Comparison of ENCODE assay signal across 17 mouse cellular contexts in genomic region chr11:113245666-113246065, GRCm38 (mm10).
A peak's percentile ranks its signal among the peaks of the same experiment; 100 is the strongest.
DNase-seq lines count a peak whose midpoint lies in the region; ATAC-seq lines count a peak whose summit lies in the region.
"Had no signal": no experiment of that assay in that cellular context is flagged by ENCODE, and none has a peak within 500 bp of the region (broad histone marks: within the 10 kb centered on the region; RNA-seq: fewer than 3 reads in every experiment).

No protein-coding gene starts in this region.

- H3K4me2 ChIP-seq in kidney, embryonic 14.5 days (replicated peaks; ENCODE audit: low read depth, low read length), result no peak overlapping the region
- H3K4me2 ChIP-seq in midbrain, embryonic 11.5 days, result no peak overlapping the region
- no peak overlapping the region for H3K4me2 ChIP-seq in midbrain, embryonic 15.5 days
- H3K4me2 ChIP-seq in neural tube, embryonic 15.5 days, result no peak overlapping the region
- H3K4me2 ChIP-seq: embryonic facial prominence, embryonic 12.5 days; heart, embryonic 12.5 days; liver, embryonic 11.5 days had no signal

- no peaks in the 10 kb centered on the region for H3K36me3 ChIP-seq in kidney, embryonic 14.5 days (ENCODE audit: control insufficient read depth, insufficient read depth, low read length)
- no peaks in the 10 kb centered on the region for H3K36me3 ChIP-seq in midbrain, embryonic 11.5 days (ENCODE audit: control insufficient read depth, insufficient read depth, low read length)
- no peaks in the 10 kb centered on the region for H3K36me3 ChIP-seq in midbrain, embryonic 15.5 days (replicated peaks)
- no peaks in the 10 kb centered on the region for H3K36me3 ChIP-seq in limb, embryonic 10.5 days
- H3K36me3 ChIP-seq in neural tube, embryonic 15.5 days, result no peaks in the 10 kb centered on the region
- H3K36me3 ChIP-seq: embryonic facial prominence, embryonic 12.5 days; heart, embryonic 12.5 days had no signal

- H3K9me3 ChIP-seq in kidney, embryonic 14.5 days (ENCODE audit: control insufficient read depth, low read length), result no peaks in the 10 kb centered on the region
- H3K9me3 ChIP-seq in midbrain, embryonic 11.5 days (ENCODE audit: control insufficient read depth, low read length), result no peaks in the 10 kb centered on the region
- H3K9me3 ChIP-seq in midbrain, embryonic 15.5 days, result no peaks in the 10 kb centered on the region
- no peaks in the 10 kb centered on the region for H3K9me3 ChIP-seq in limb, embryonic 10.5 days (replicated peaks)
- H3K9me3 ChIP-seq in neural tube, embryonic 15.5 days (replicated peaks), result no peaks in the 10 kb centered on the region
- H3K9me3 ChIP-seq: embryonic facial prominence, embryonic 12.5 days; heart, embryonic 12.5 days had no signal

- H3K4me1 ChIP-seq in kidney, embryonic 14.5 days (ENCODE audit: control insufficient read depth, insufficient read depth, low read length), result peaks cover 5% of the 10 kb centered on the region; the same call in 1 of the 2 replicates
- no peaks in the 10 kb centered on the region for H3K4me1 ChIP-seq in midbrain, embryonic 11.5 days (ENCODE audit: control insufficient read depth, insufficient read depth, low read length)
- 0 out of 2 replicates have a peak, but pooled peaks cover 3% of the 10 kb centered on the region for H3K4me1 ChIP-seq in midbrain, embryonic 15.5 days
- H3K4me1 ChIP-seq in limb, embryonic 10.5 days, result no peaks in the 10 kb centered on the region
- H3K4me1 ChIP-seq in neural tube, embryonic 15.5 days, result no peaks in the 10 kb centered on the region
- H3K4me1 ChIP-seq: embryonic facial prominence, embryonic 12.5 days; heart, embryonic 12.5 days had no signal

- H3K27ac ChIP-seq in kidney, embryonic 14.5 days (ENCODE audit: low read depth, low read length), result no peak overlapping the region
- H3K27ac ChIP-seq in midbrain, embryonic 11.5 days (ENCODE audit: low read depth, low read length), result no peak overlapping the region
- no peak overlapping the region for H3K27ac ChIP-seq in midbrain, embryonic 15.5 days
- H3K27ac ChIP-seq in limb, embryonic 10.5 days, result 0 out of 2 replicates have a peak overlapping the region, but pooled peaks have one; percentile 2
- no peak overlapping the region for H3K27ac ChIP-seq in neural tube, embryonic 15.5 days (replicated peaks)
- H3K27ac ChIP-seq: embryonic facial prominence, embryonic 12.5 days had no signal

- no peak for DNase-seq in kidney, adult 9 months
- peak; percentile 81 for DNase-seq in midbrain, embryonic 11.5 days (ENCODE audit: low spot score, missing footprints)
- no peak for DNase-seq in limb, embryonic 10.5 days (ENCODE audit: low spot score)
- DNase-seq: adrenal gland, adult 8-10 months; cerebellum, adult 9-10 months; heart, postnatal 14 days; kidney, adult 2 months; lung, adult 2 months; right cerebral cortex, adult 18-20 months; thymus, postnatal 25 days had no signal

- H3K9ac ChIP-seq in kidney, embryonic 14.5 days (ENCODE audit: low read depth, low read length), result no peak overlapping the region
- H3K9ac ChIP-seq in midbrain, embryonic 11.5 days (ENCODE audit: low read length), result no peak overlapping the region
- no peak overlapping the region for H3K9ac ChIP-seq in midbrain, embryonic 15.5 days
- no peak overlapping the region for H3K9ac ChIP-seq in neural tube, embryonic 15.5 days (replicated peaks)
- H3K9ac ChIP-seq: embryonic facial prominence, embryonic 12.5 days; heart, embryonic 12.5 days had no signal

- 59% methylated on average over 10 of the region's 10 CpGs for WGBS in kidney, embryonic 14.5 days
- 84% methylated on average over 10 of the region's 10 CpGs for WGBS in midbrain, embryonic 11.5 days
- 62% methylated on average over 10 of the region's 10 CpGs for WGBS in midbrain, embryonic 15.5 days
- WGBS in limb, embryonic 10.5 days, result 79% methylated on average over 10 of the region's 10 CpGs
- 61% methylated on average over 10 of the region's 10 CpGs for WGBS in neural tube, embryonic 15.5 days

- H3K4me3 ChIP-seq in kidney, embryonic 14.5 days (ENCODE audit: low read length), result no peak overlapping the region
- no peak overlapping the region for H3K4me3 ChIP-seq in midbrain, embryonic 11.5 days (ENCODE audit: low read depth, low read length)
- no peak overlapping the region for H3K4me3 ChIP-seq in midbrain, embryonic 15.5 days
- H3K4me3 ChIP-seq in limb, embryonic 10.5 days, result no peak overlapping the region
- no peak overlapping the region for H3K4me3 ChIP-seq in neural tube, embryonic 15.5 days (replicated peaks)
- H3K4me3 ChIP-seq: embryonic facial prominence, embryonic 12.5 days; heart, embryonic 12.5 days had no signal

- ATAC-seq in kidney, embryonic 14.5 days (ENCODE audit: low FRiP score, low TSS enrichment), result 0 out of 2 replicates have a peak, but pooled peaks have one; percentile 58
- ATAC-seq in midbrain, embryonic 11.5 days (ENCODE audit: low FRiP score), result peak; percentile 52; the same call in 1 of the 2 replicates
- ATAC-seq in midbrain, embryonic 15.5 days (replicated peaks), result no peak
- ATAC-seq in neural tube, embryonic 15.5 days (ENCODE audit: low FRiP score), result peak; percentile 50; the same call in 1 of the 2 replicates
- no peak for ATAC-seq in megakaryocyte, adult 5-6 weeks (ENCODE audit: poor library complexity, severe bottlenecking)

- no peaks in the 10 kb centered on the region for H3K27me3 ChIP-seq in kidney, embryonic 14.5 days (ENCODE audit: control insufficient read depth, insufficient read depth, low read length)
- no peaks in the 10 kb centered on the region for H3K27me3 ChIP-seq in midbrain, embryonic 11.5 days (ENCODE audit: control insufficient read depth, insufficient read depth, low read length)
- no peaks in the 10 kb centered on the region for H3K27me3 ChIP-seq in midbrain, embryonic 15.5 days (replicated peaks)
- no peaks in the 10 kb centered on the region for H3K27me3 ChIP-seq in limb, embryonic 10.5 days (ENCODE audit: low read depth, poor library complexity, severe bottlenecking)
- H3K27me3 ChIP-seq in neural tube, embryonic 15.5 days (replicated peaks), result no peaks in the 10 kb centered on the region
- H3K27me3 ChIP-seq: embryonic facial prominence, embryonic 12.5 days; heart, embryonic 12.5 days had no signal

Comparison
In these comparisons a context has a peak if more than half of its experiments do, and no peak if none do; other contexts are left out.
1. ATAC-seq: peak in kidney, embryonic 14.5 days (single experiment), midbrain, embryonic 11.5 days (single experiment) and neural tube, embryonic 15.5 days (single experiment); none in midbrain, embryonic 15.5 days (single experiment) and megakaryocyte, adult 5-6 weeks (single experiment).